Mouse (Mus musculus) gastrocnemius, adult 2 months (tissue): ENCODE measurements around the gene Zdhhc18. TPM values are rescaled to one million over a fixed set of nuclear protein-coding genes. Genes with fewer than 3 reads are reported as not detected.

Source experiments
- DNase-seq: peaks from one replicate; pipeline ENCODE4 v3.0.0; 2022
- H3K27ac ChIP-seq: fragments of 200-600 bp; 2 replicates; pipeline ENCODE4 v1.8.1; 2022; ENCODE audit warnings: mild to moderate bottlenecking
- H3K4me3 ChIP-seq: fragments of 200-600 bp; 2 replicates; pipeline ENCODE4 v1.8.1; 2022; ENCODE audit warnings: mild to moderate bottlenecking, moderate library complexity
- CTCF ChIP-seq: fragments of 200-600 bp; IDR thresholded peaks from 2 replicates; pipeline ENCODE4 v1.8.1; 2022; ENCODE audit warnings: antibody characterized with exemption, mild to moderate bottlenecking, moderate library complexity
- intact Hi-C: fragments of 180-260 bp; cut with DNase I; formaldehyde crosslinking; loops from one replicate; pipeline ENCODE4 v1.15.1; 2025
- microRNA-seq: library from miRNA; unstranded; fragments of <30 nt; microRNA quantifications from one replicate; pipeline ENCODE4 v1.2.0, GENCODE M21; 2021
- total RNA-seq, 2 experiments: library from RNA; stranded (reverse); gene quantifications; 2 replicates each; pipeline ENCODE4 v1.2.3; 2021

The Zdhhc18 gene
- total RNA-seq, 2 experiments from 2014 or later = 25.4 to 32.3 TPM

GRCm38 (mm10) chr4:133584059-133584951 lies 65.6 kb downstream of the Zdhhc18 start, which contains the start of gene Gpn2:
Gpn2 (plus strand) TSS chr4:133584362.
- peak; percentile 89 for DNase-seq
- no peak for TF ChIP-seq CTCF

DNA sequence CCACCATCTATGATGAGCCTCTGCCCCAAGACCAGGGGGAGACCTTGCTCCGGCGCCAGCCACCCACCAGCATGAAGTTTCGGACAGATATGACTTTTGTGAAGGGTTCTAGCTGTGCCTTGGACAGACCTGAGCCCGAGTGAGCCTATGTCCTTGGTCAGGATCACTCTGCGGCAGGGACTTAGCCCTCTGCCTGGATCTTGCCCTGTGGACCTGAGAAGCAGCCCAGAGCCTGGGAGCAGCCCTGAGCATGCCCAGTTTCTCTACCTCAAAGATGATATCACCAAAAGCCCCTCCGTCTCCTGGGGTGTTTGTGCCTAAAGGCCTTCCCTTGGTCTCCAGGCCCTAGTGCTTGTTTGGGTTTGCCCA lies 66.3 kb downstream of the Zdhhc18 start:
- peak overlapping the region; percentile 93 for H3K27ac ChIP-seq
- no peak for DNase-seq
- no peak for TF ChIP-seq CTCF
- peak overlapping the region; percentile 98 for H3K4me3 ChIP-seq
- intact Hi-C loops = no loop called here

More at GRCm38 (mm10) chr4:133584059-133584951, 65.6 kb downstream of the Zdhhc18 start, which contains the start of gene Gpn2:
- Histone ChIP-seq H3K27ac (peak within 1 kb of the TSS; percentile 93), H3K4me3 (peak within 1 kb of the TSS; percentile 98)
- intact Hi-C loops = no loop called here

GRCm38 (mm10) chr4:133577983-133578382 lies 72.0 kb downstream of the Zdhhc18 start:
- no peak overlapping the region for H3K4me3 ChIP-seq
- no peak for TF ChIP-seq CTCF
- H3K27ac ChIP-seq = no peak overlapping the region
- DNase-seq = no peak
- intact Hi-C loops = no loop called here

DNA sequence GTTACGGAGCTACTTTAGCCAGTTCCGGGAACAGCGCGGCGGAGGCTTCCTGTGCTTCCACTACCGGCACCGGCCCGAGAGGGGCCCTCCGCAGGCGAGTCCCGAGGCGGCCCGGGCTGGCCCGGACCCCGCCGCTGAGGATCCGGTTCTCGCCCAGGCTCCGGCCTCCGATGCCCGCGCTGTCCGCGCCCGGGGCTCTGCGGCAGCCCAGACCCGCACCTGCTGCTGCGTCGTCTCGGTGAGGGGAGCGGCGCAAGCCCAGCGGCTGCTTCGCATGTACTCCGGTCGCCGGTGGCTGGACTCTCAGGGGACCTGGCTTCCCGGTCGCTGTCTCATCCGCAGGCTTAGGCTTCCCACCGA lies 75.1 kb downstream of the Zdhhc18 start:
- Histone ChIP-seq H3K27ac (peak overlapping the region; percentile 89), H3K4me3 (peak overlapping the region; percentile 84)
- no peak for TF ChIP-seq CTCF
- no peak for DNase-seq
- intact Hi-C loops = no loop called here

GRCm38 (mm10) chr4:133574070-133574842 lies 75.7 kb downstream of the Zdhhc18 start, which contains the start of gene Gpatch3:
Gpatch3 (plus strand) TSS chr4:133574745.
- DNase-seq = peak; percentile 95
- Histone ChIP-seq H3K27ac (peak within 1 kb of the TSS; percentile 89), H3K4me3 (peak within 1 kb of the TSS; percentile 84)
- intact Hi-C loops = no loop called here
- TF ChIP-seq CTCF = peak; percentile 2; the same call in 1 of the 2 replicates

- intact Hi-C loops = no loop called here
- DNase-seq = no peak
- Histone ChIP-seq H3K4me3 (no peak overlapping the region), H3K27ac (no peak overlapping the region)
- TF ChIP-seq CTCF = no peak
These were observed 79.9 kb downstream of the Zdhhc18 start for GRCm38 (mm10) chr4:133570066-133570466.

DNA sequence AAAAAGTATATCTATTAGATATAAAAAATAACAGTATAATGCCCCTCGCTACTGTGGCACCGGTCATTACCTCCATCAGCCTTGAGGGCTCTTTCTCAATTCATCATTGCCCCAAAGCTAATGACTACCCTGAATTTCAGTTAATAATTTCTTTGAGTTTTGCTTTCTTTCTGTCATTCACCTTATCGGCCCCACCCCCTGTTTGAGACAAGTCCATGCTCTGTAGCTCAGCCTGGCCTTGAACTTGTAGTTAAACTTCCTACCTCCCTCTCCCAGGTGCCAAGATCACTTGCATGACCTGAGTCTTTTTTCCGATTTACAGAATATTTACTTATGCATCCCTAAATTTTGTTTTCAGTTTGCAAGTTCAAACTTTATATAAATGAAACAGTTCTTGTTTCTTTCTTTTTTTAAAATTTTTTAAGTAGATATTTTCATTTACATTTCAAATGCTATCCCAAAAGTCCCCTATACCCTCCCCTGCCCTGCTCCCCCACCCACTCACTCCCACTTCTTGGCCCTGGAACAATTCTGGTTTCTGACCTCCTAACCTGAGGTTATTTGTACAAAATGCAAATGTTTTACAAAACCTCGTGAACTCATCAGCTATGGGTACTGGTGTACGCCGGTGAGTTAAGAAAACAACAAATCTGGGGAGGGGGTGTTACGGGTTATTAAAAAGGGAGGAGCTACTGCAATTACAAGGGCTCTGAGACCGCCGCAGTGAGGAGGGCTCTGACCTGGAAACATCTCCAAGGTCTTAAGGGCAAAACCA lies 80.5 kb downstream of the Zdhhc18 start:
- no peak for TF ChIP-seq CTCF
- DNase-seq = no peak
- intact Hi-C loops = no loop called here
- Histone ChIP-seq H3K4me3 (no peak overlapping the region), H3K27ac (no peak overlapping the region)

DNA sequence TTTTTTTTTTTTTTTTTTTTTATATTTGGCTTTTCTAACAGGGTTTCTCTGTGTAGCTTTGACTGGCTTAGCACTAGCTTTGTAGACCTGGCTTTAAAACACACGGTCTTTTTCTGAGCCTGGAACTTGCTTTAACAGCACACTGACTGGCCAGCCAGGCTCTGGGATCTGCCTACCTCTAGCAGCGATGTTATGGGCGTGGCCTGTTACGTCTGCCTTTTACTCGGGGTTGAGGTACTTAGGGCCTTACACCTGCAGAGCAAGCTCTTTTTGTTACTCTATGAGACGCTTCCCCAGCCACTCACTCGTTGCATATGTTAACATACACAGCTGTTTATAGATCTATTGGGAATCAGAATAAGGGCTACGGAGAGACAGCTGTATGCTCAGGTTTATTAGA lies 82.7 kb downstream of the Zdhhc18 start:
- intact Hi-C loops = no loop called here
- H3K4me3 ChIP-seq = no peak overlapping the region
- TF ChIP-seq CTCF = no peak
- H3K27ac ChIP-seq = no peak overlapping the region
- DNase-seq = no peak

DNA sequence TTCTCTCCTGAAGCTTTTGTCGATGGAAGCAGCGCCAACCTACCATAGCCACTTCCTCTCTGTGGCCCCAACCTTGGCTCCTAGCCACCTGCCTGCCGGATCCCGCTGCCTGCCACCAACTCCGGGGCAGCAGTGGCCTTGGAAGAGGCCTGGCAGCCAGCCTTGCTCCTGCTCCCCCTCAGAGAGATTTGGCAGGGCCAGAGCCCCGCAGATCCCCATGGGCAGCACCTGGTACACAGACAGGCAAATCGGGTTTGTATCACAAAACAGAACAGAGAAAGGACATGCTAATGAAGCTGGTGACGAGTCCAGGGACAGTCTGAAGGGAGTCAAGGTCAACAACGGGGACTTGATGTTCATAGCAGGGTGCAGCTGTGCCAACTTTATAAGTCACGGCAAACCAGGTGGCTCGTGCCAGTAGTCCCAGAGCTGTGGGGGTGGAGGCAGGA lies 86.8 kb downstream of the Zdhhc18 start:
- intact Hi-C loops = no loop called here
- Histone ChIP-seq H3K27ac (no peak overlapping the region), H3K4me3 (no peak overlapping the region)
- TF ChIP-seq CTCF = no peak
- no peak for DNase-seq

GRCm38 (mm10) chr4:133561622-133562021 lies 88.3 kb downstream of the Zdhhc18 start:
- intact Hi-C loops = no loop called here
- Histone ChIP-seq H3K4me3 (no peak overlapping the region), H3K27ac (no peak overlapping the region)
- TF ChIP-seq CTCF = no peak
- no peak for DNase-seq

- H3K27ac ChIP-seq = no peak overlapping the region
- TF ChIP-seq CTCF = no peak
- intact Hi-C loops = no loop called here
- H3K4me3 ChIP-seq = no peak overlapping the region
- no peak for DNase-seq
These were observed 90.1 kb downstream of the Zdhhc18 start for GRCm38 (mm10) chr4:133559846-133560245.

GRCm38 (mm10) chr4:133557041-133557717 lies 92.8 kb downstream of the Zdhhc18 start:
- Histone ChIP-seq H3K4me3 (no peak overlapping the region), H3K27ac (no peak overlapping the region)
- no peak for DNase-seq
- TF ChIP-seq CTCF = no peak
- intact Hi-C loops = no loop called here

Small RNAs within 50 kb of the gene (microRNA-seq; reads per million reads assigned to microRNA genes)
- gene Gm23158 = not detected

Other genes with a start within 250 kb of the Zdhhc18 start
- gene Tent5b, start 170.0 kb downstream of the Zdhhc18 start, total RNA-seq = 1 to 10 TPM; 1.1 TPM
- under 1 TPM; 0.36 to 0.61 TPM for gene Trnp1, start 151.6 kb downstream of the Zdhhc18 start, total RNA-seq
- gene Kdf1, start 131.2 kb downstream of the Zdhhc18 start, total RNA-seq = not detected
- 10 to 100 TPM; 45.6 to 53.5 TPM for gene Nudc, start 104.2 kb downstream of the Zdhhc18 start, total RNA-seq
- not detected for gene Nr0b2, start 96.8 kb downstream of the Zdhhc18 start, total RNA-seq
- 1 to 10 TPM; 3.0 to 3.2 TPM for gene Gpatch3, start 75.4 kb downstream of the Zdhhc18 start, total RNA-seq
- 1 to 10 TPM; 4.9 to 6.3 TPM for gene Gpn2, start 65.8 kb downstream of the Zdhhc18 start, total RNA-seq
- gene Sfn, start 48.0 kb downstream of the Zdhhc18 start, total RNA-seq = 1 to 10 TPM; 1.1 to 1.5 TPM
- 10 to 100 TPM; 10.4 to 11.7 TPM for gene Pigv, start 22.5 kb upstream of the Zdhhc18 start, total RNA-seq
- gene Arid1a, start 106.6 kb upstream of the Zdhhc18 start, total RNA-seq = 10 to 100 TPM; 24.1 to 26.2 TPM
- gene Rps6ka1, start 237.6 kb upstream of the Zdhhc18 start, total RNA-seq = 1 to 10 TPM; 3.5 to 4.8 TPM